Mouse (Mus musculus): ENCODE results near the gene Nrtn. TPM values are rescaled to one million over a fixed set of nuclear protein-coding genes. Genes with fewer than 3 reads are reported as not detected.

Nrtn gene
- polyA plus RNA-seq, 1 experiment from 2014 or later = 32.4 TPM

DNA sequence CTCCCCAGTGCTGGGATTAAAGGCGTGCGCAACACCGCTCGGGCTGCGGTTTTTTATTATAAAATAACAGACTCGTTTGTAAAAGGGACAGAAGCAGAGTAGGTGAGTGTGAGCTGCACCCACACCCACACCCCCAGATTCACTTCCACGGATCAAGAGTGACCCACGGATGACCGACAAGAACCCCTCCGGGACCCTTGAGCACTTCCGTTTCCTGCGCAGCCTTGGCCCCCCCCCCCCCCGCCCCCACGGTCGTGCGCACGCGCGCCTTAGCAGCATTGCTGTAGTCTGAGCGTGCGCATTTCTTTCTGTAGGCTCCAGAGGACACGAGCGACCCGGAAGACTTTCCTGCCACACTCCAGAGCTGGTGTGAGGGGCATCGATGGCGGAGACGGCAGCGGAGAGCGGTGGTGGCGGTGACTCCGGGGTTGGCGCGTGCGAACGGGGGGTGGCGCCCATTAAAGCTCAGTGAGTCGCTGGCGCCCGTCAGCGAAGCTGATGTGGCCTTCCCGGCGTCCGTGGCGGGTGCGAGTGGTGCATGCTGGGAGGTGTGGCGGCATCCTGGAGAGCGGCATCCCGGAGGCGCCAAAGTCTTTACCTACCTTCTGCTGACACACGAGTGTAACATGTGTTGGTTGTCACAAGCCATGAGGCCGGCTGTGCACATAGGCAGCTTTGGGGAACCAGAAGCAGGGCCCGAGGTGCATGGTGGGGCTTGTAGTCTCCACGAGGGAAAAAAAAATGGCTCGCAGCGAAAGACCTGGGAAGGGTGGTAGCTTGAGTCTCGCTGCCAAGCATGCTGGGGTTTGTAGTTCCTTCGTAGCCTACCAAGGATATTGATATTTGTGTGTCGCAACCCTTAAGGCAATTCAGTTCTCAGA lies 7.4 kb upstream of the Nrtn start, which contains the start of gene Dus3l:
TSS of gene Dus3l (plus strand) at position 284 of the 881 bp plus-strand sequence.
- TF ChIP-seq CTCF (IDR thresholded peaks at IDR 0.05; ENCODE audit: low read depth) (no peak), EP300 (optimal IDR thresholded peaks at IDR 0.05) (no peak)
- Histone ChIP-seq H3K9me3 (ENCODE audit: control insufficient read depth, low read length) (no peaks in the 10 kb centered on the region), H3K36me3 (ENCODE audit: control insufficient read depth, insufficient read depth, low read length) (peaks cover 12% of the 10 kb centered on the region; the same call in 1 of the 2 replicates), H3K27ac (replicated peaks) (peak within 1 kb of the TSS; percentile 97), H3K9ac (ENCODE audit: low read length) (peak within 1 kb of the TSS; percentile 81), H3K4me2 (replicated peaks; ENCODE audit: low read depth) (peak within 1 kb of the TSS; percentile 50), H3K27me3 (ENCODE audit: control insufficient read depth, insufficient read depth, low read length) (no peaks in the 10 kb centered on the region), H3K4me1 (replicated peaks; ENCODE audit: control insufficient read depth, insufficient read depth) (peaks cover 6% of the 10 kb centered on the region), H3K4me3 (ENCODE audit: low read depth, low read length) (peak within 1 kb of the TSS; percentile 75)
- under 1% methylated on average over 52 of the region's 58 CpGs for WGBS
- ATAC-seq (ENCODE audit: low FRiP score, low TSS enrichment) (peak; percentile 85), DNase-seq (ENCODE audit: low spot score) (peak; percentile 90)

DNA sequence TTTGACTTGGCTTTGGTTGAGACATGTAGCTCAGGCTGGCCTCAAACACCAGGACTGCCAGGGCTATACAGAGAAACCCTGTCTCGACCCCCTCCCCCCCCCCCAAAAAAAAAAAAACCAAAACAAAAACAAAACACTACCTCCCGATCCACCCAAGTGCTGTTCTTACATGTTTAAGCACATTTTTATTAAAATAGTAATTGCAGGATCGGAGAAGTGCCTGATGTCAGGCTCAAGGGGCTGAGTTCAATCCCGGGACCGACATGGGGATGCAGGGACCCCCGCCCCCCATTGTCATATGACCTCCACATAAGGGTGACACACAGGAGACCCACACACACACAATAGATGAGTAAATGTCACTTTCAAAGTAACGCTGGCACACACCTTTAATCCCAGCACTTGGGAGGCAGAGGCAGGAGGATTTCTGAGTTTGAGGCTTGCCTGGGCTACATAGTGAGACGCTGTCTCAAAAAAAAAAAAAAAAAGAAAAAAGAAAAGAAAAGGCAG lies 6.5 kb upstream of the Nrtn start:
- Histone ChIP-seq H3K27ac (replicated peaks) (peak overlapping the region; percentile 97), H3K9ac (ENCODE audit: low read length) (no peak overlapping the region), H3K36me3 (ENCODE audit: control insufficient read depth, insufficient read depth, low read length) (peaks cover 12% of the 10 kb centered on the region; the same call in 1 of the 2 replicates), H3K4me1 (replicated peaks; ENCODE audit: control insufficient read depth, insufficient read depth) (peaks cover 6% of the 10 kb centered on the region), H3K4me3 (ENCODE audit: low read depth, low read length) (peak overlapping the region; percentile 75; the same call in 1 of the 2 replicates), H3K4me2 (replicated peaks; ENCODE audit: low read depth) (peak overlapping the region; percentile 50), H3K9me3 (ENCODE audit: control insufficient read depth, low read length) (no peaks in the 10 kb centered on the region), H3K27me3 (ENCODE audit: control insufficient read depth, insufficient read depth, low read length) (no peaks in the 10 kb centered on the region)
- ATAC-seq (ENCODE audit: low FRiP score, low TSS enrichment) (no peak), DNase-seq (ENCODE audit: low spot score) (no peak)
- TF ChIP-seq CTCF (IDR thresholded peaks at IDR 0.05; ENCODE audit: low read depth) = no peak
- TF ChIP-seq EP300 (optimal IDR thresholded peaks at IDR 0.05) = no peak
- 73% methylated on average over 8 of the region's 8 CpGs for WGBS

DNA sequence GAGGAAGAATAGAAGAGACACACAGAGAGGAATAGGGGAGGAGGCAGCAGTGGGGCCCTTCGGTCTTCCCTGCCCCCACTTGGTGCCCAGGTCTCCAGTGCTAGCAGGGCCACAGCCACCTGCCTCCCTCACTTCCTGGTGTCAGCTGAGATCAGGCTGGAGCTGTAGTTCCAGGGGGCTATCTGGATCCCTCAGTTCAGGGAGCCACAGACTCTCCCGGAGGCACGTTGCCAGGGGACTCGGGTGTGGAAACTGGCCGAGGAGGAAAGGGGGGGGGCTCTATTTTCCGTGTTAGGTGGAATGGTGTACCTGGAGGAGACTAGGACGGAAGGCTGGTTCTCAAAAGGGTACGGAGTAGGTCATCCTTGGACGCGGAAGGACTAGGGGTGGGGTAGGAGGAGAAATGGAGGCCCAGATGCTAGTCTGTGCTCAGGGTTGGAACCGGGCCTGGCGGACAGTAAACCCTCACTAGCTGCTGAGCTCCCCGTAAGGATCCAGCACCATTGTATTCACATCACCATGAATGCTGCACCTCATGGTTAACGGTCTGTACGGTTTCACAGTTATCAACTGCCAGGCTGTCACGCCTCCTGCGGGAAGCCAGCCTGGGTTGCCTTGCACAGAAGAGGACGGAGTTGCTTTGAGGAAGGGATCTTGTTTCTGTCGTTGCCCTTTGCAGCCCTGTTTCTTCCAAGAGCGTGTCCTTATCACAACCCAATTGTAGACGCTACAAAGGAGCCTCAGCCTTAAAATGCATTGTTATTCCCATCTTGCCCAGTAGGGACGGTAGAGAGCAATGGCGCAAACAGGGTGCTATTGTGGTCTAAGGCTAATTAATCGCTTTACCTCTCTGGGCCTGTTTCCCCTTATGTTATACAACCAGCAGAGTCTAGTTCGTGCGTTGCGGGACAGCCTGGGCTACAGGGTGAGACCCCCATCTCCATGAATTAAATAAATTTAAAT lies 5.7 kb upstream of the Nrtn start:
- ATAC-seq (ENCODE audit: low FRiP score, low TSS enrichment) = no peak
- no peak for TF ChIP-seq EP300 (optimal IDR thresholded peaks at IDR 0.05)
- peak; percentile 100 for TF ChIP-seq CTCF (IDR thresholded peaks at IDR 0.05; ENCODE audit: low read depth)
- Histone ChIP-seq H3K4me2 (replicated peaks; ENCODE audit: low read depth) (peak overlapping the region; percentile 76; the same call in 1 of the 2 replicates), H3K27me3 (ENCODE audit: control insufficient read depth, insufficient read depth, low read length) (no peaks in the 10 kb centered on the region), H3K4me3 (ENCODE audit: low read depth, low read length) (no peak overlapping the region), H3K4me1 (replicated peaks; ENCODE audit: control insufficient read depth, insufficient read depth) (peaks cover 6% of the 10 kb centered on the region), H3K36me3 (ENCODE audit: control insufficient read depth, insufficient read depth, low read length) (peaks cover 10% of the 10 kb centered on the region; the same call in 1 of the 2 replicates), H3K9ac (ENCODE audit: low read length) (no peak overlapping the region), H3K9me3 (ENCODE audit: control insufficient read depth, low read length) (no peaks in the 10 kb centered on the region), H3K27ac (replicated peaks) (peak overlapping the region; percentile 78)
- WGBS = 36% methylated on average over 27 of the region's 27 CpGs
- DNase-seq (ENCODE audit: low spot score) = peak; percentile 63

DNA sequence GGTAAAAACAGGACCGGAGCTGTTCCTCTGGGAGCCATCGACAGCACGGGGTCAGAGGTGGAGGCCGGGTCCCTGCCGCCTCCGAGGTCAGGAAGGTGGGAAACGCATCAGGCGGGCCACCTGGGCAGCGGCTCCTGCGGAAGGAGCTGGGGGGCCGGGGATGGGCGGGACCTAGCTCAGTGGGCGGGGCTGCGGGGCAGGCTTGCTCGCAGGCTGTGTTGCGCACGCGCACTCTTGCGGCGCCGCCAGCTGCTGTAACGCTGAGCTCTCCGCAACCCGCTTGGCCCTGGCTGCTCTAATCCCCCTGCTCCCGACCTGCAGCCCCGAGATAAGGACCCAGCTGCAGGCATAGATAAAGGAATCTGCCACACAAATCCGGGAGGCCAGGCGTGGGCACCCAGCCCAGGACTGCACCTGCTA lies 4.7 kb upstream of the Nrtn start:
- peak; percentile 6; the same call in 1 of the 2 replicates for ATAC-seq (ENCODE audit: low FRiP score, low TSS enrichment)
- Histone ChIP-seq H3K27ac (replicated peaks) (peak overlapping the region; percentile 78), H3K4me1 (replicated peaks; ENCODE audit: control insufficient read depth, insufficient read depth) (peaks cover 6% of the 10 kb centered on the region), H3K9ac (ENCODE audit: low read length) (peak overlapping the region; percentile 63), H3K9me3 (ENCODE audit: control insufficient read depth, low read length) (no peaks in the 10 kb centered on the region), H3K27me3 (ENCODE audit: control insufficient read depth, insufficient read depth, low read length) (no peaks in the 10 kb centered on the region), H3K4me3 (ENCODE audit: low read depth, low read length) (peak overlapping the region; percentile 43), H3K4me2 (replicated peaks; ENCODE audit: low read depth) (peak overlapping the region; percentile 76), H3K36me3 (ENCODE audit: control insufficient read depth, insufficient read depth, low read length) (0 out of 2 replicates have a peak, but pooled peaks cover 3% of the 10 kb centered on the region)
- peak; percentile 92 for DNase-seq (ENCODE audit: low spot score)
- WGBS = under 1% methylated on average over 27 of the region's 28 CpGs
- TF ChIP-seq EP300 (optimal IDR thresholded peaks at IDR 0.05) = no peak

DNA sequence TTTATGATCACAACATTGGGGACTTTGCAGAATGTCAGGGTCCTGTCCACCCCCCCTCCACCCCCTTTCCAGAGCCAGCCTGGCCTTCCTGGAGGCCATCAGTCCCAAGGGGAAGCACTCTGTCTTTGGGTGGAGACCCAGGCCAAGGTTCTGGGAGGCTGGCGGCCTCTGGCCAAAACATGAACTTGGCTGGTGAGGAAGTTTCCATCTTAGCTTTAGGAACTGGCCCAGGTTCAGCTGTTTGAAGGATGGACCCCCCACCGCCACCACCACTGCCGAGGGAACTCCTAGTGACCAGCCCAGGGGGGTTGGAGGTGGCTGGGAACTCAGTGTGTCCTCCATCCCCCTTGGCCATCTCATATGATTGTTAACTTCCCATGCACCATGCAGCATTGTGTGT lies 3.7 kb upstream of the Nrtn start:
- no peak overlapping the region for H3K4me2 ChIP-seq (replicated peaks; ENCODE audit: low read depth)
- no peaks in the 10 kb centered on the region for H3K36me3 ChIP-seq (ENCODE audit: control insufficient read depth, insufficient read depth, low read length)
- ATAC-seq (ENCODE audit: low FRiP score, low TSS enrichment) (no peak), DNase-seq (ENCODE audit: low spot score) (no peak)
- H3K9ac ChIP-seq (ENCODE audit: low read length) = no peak overlapping the region
- WGBS = 55% methylated on average over 3 of the region's 3 CpGs
- H3K4me1 ChIP-seq (replicated peaks; ENCODE audit: control insufficient read depth, insufficient read depth) = peaks cover 6% of the 10 kb centered on the region
- no peaks in the 10 kb centered on the region for H3K9me3 ChIP-seq (ENCODE audit: control insufficient read depth, low read length)
- H3K4me3 ChIP-seq (ENCODE audit: low read depth, low read length) = no peak overlapping the region
- TF ChIP-seq CTCF (IDR thresholded peaks at IDR 0.05; ENCODE audit: low read depth) = no peak
- no peak for TF ChIP-seq EP300 (optimal IDR thresholded peaks at IDR 0.05)
- H3K27ac ChIP-seq (replicated peaks) = no peak overlapping the region; the same call in 1 of the 2 replicates
- no peaks in the 10 kb centered on the region for H3K27me3 ChIP-seq (ENCODE audit: control insufficient read depth, insufficient read depth, low read length)
